Mouse (Mus musculus) layer of hippocampus, adult 9-10 months (tissue): ENCODE data around the gene Frem1.

Experiments used
- DNase-seq: peaks from one replicate; pipeline ENCODE4 v3.0.0; 2022; ENCODE audit warnings: low spot score

Frem1 gene

DNA sequence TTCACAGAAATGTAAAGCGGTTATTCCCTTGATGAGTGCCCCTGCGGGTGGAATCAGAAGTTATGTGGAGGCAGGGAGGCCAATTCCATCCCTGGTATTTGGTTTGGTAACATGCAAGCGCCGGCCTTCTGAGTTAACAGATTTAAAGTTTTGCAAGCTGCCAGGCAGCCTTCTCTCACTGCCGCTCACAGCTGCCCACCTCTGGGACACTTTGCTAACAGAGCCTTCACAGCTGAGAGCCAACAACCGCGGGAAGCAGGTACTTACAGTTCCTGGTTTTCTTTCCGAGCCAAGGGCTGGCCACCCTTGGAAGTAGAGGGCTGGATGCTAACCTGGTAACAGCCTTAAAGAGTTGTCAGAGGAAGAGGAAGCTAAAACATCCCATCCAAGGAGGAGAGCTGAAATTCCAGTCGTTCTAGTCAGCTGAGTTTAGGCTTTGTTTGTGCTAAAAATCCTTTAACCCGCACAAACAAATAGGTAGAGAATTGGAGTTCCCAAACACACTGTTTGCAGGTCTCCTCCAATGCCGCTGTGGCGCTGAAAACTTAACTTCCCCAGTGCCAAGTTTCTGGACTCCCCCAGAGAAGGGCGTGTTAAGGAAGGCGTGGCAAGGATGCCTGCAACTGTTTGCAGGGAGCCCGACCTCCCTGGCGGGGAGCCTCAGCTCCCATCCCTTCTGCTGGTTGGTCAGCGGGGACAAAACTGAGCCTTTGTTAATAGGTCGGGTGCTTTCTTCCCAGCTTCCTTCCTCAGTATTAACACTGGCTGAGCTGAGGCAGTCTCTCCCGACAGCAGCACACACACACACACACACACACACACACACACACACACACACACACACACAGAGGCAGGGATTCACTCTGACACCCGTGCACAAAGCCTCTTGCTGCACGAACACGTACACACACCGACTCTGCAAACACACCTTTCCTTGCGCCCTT is at the start of gene Frem1:
Gene Frem1, minus strand, starts transcription at position 706 of the 944 bp plus-strand sequence.
- DNase-seq: no peak

DNA sequence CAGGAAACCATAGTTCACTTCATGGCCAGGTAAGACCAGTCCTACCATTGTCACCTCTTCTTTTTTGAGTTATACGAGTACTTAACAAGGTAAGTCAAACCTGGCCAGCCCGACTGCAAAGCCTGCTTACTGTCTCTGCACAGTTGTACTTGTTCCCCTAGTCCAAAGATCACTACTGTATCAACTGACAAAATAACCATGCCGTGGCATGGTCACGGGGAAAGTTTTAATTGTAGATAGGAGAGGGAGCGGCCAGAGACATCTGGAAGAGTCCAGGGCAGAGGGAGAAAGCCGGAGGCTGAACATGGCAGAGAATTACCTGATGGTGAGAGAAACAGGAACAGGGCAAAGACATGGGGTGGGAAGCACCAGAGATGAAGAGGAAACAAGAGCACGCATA is 46.9 kb upstream of the Frem1 start:
- no peak for DNase-seq

DNA sequence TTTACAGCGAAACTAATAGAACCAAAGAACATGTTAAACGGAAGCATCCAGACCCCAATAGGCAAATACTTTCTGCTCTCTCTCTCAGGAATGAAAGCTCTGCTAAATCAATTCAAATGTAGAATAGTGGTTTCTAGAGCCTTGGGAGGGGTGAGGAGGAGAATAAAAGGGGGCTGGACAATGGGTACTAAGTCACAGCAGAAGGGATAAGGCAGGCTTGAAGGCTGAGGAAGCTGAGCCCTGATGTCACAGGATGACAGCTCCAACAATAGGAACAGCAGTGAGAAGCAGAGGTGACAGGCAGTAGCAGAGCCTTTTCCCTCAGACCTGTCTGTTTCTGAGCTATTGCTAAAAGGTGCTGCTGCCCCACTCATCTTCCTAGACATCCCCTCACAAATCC is 41.8 kb upstream of the Frem1 start:
- DNase-seq: no peak

DNA sequence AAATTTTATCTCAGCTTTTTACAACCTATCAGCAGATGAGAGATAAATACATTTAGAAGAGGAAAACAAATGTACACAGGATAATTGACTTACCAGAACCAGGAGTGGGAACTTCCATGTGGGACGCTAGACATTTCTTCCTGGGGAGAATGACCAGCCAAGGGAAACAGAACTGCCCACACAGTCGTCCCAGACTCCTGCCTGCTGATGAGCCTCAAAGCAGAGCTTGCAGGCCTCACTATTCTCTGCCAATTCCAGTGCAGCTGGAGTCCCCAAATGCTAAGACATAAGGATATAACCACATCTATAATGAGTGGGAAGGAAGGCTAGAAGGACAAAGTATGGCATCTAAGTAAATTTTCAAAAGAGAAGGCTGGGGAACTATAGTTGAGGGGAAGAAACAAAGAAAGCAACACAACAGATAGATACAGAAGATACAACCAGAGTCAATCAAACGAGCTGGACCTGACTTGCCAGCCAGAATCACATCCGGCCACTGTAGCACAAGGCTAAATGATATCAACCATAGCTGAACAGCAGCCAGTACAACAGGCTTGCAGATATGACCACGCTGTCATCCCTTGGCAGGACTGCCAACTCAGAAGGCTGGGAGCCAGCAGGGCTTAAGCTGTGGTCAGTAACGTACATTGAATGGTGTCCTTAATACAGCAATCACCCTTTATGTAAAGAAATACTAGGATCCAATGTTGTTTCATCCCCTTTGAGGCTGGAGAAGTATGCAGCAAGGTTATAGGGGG is 38.7 kb upstream of the Frem1 start:
- DNase-seq: no peak

DNA sequence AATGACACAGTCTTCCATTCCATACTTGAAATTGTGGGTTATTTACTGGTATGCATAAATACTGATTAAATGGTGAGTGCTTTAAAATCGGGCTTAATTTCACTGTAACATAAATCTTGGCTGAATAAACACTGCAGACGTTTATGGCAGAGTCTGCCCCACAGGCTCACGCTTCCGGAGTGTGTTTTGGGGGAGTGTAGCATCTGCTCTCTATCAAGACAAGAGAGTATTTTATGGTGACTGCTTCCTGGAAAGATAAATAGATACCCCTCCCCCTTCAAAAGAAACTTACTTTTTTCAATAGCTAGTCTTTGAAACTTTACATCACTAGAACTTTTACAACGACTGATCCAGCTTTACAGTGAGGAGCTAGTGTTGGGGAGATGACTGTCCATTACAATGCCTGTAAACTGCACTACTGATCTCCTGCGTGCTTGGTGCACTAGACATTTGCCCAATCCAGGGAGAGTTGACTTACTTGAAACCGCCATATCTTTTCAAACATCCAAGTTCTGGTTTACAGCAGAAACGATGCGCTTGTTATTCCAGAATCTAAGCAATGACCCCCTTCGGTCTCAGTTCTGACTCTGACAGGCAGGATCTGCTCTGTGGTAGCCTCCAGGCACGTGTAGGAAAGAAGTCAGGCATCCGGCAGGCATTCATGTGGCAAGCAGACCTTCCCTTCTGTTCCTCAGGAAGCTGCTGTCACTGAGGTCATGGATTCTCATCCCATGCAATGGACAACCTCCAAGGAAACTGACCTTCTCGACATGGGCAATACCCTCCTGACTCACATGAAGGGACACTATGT is 28.4 kb upstream of the Frem1 start:
- DNase-seq: no peak

DNA sequence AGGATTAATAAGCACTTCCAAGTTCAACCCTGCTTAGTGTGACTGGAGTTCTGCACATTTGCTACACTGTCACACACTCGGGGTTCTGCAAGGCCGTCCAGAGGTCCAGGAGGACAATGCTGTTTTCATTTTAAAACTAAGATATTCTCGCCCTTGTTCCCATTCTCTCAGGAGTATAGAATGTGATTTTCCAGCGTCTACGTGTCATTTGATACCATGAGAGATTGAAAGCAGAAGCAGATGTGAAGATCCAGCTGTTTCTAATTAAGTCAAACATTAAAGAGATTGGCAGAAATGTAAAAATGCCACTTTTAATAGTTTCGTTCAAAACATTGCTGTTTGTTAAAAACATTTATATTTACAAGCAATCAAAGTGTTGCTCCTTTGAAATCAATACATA is 12.1 kb upstream of the Frem1 start:
- no peak for DNase-seq

DNA sequence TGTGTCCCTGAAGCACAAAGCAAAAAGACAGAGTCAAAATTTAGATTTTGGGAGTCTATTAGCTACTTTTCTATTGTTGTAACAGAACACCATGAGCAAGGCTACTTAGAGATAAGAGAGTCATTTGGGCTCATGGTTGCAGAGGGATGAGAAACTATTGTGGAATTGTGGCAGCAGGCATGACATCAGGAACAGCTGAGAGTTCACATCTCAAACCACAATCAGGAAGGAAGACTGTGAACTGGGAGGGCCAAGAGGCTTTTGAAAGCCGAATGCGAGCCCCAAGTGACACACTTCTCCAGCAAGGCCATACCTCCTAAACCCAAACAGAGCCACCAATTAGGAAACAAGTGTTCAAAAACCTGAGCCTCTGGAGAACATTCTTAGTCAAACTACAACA is 9.4 kb upstream of the Frem1 start:
- no peak for DNase-seq

DNA sequence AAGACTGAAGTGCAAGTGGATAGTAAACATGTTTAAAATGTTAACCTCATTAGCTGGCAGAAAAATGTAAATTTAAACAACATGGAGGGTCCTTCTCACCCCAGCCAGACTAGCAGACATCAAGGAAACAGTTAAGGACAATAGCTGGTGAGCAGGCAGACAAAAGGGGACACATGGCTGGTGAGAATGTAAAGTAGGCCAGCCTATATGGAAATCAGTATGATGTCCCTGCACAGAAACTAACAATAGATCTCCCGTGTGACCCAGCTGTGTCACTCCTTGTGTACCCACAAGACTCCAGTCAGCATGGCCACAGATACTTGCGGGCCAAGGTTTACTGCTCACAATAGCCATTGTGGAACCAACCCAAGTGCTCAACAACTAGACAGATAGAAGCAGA is 6.5 kb upstream of the Frem1 start:
- no peak for DNase-seq

DNA sequence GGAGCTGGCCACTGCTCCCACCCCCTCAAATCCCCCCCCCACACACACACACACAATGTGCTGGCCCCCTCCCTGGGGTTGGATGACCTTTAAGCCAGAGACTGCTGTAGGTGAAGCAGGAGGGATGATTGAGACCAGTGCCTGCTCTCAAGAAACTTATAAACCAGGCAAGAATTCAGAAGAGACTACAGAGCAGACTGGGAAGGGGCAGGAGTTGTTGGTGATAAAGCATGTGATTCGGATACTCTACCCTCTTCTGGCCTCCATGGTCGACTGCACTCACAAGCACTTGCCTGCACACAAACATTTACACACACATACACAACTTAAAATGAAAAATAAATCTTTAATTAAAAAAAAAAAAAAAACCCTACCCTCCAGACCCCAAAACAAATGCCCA is 6.0 kb upstream of the Frem1 start:
- DNase-seq: no peak

DNA sequence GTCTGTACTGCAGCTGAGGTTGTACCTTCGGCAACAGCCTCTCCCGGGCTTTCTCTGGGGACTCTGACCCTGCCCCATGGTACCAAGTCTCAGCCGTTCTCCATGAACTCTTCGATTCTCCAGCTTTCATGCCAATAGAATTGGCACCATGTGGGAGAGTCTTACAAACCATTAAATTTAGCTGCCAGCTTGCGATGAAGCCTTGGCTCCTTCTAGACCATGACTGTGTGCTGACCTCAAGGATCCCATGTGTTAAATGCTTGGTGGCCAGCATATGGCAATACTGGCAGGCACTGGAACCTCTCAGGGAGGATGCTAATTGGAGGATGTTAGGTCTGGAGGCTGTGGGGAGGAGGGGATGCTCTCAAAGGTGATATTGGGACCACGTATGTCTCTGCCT is 4.4 kb upstream of the Frem1 start:
- no peak for DNase-seq

DNA sequence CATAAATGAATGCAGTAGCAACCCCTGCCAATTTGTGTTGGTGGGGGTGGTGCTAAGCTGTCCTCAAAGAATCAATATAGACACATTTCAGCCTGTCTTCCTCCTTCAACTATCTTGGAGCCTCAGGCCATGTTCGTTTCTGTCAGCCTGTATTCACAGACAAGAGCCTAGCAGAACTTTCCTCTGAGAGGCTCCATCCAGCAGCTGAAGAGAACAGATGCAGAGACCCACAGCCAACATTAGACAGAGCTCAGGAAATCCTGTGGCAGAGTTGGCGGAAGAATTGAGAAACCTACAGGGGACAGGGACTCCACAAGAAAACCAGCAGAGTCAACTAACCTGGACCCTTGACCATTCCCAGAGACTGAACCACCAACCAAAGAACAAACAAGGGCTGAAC is 3.3 kb upstream of the Frem1 start:
- no peak for DNase-seq

DNA sequence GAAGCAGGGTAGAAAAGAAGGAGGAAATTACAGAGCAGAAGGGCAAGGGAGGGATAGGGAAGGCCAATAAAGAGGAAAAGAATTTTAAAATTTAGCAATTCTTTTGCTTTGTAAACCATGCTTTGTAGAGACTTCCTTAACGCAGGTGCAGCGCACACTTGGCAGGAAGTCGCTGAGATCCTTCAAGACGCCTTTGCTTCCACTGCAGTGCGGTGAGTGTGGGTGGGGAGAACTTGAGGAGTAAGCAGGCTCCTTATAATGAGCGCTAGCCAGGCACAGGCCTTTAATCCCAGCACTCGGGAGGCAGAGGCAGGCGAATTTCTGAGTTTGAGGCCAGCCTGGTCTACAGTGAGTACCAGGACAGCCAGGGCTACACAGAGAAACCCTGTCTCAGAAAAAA is 1.1 kb upstream of the Frem1 start:
- DNase-seq: no peak

DNA sequence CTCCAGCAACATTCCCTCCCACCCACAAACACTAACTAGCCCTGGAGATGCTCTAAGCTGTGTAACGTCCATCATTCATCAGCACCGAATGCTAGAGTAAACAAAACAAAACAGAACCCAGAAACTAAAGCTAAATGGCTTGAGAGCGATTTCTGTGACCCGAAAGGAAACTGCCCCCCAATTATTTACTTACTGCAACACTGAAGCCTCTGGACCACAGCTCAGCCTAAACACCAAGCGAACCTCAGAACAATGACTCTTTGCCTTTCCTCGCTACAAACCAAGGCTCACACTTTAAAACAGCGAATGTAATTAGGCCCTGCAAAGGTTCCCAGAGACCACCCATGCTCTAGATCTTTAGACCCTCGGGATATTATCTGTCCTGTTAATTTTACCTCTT is 963 bp downstream of the Frem1 start:
- DNase-seq: no peak

DNA sequence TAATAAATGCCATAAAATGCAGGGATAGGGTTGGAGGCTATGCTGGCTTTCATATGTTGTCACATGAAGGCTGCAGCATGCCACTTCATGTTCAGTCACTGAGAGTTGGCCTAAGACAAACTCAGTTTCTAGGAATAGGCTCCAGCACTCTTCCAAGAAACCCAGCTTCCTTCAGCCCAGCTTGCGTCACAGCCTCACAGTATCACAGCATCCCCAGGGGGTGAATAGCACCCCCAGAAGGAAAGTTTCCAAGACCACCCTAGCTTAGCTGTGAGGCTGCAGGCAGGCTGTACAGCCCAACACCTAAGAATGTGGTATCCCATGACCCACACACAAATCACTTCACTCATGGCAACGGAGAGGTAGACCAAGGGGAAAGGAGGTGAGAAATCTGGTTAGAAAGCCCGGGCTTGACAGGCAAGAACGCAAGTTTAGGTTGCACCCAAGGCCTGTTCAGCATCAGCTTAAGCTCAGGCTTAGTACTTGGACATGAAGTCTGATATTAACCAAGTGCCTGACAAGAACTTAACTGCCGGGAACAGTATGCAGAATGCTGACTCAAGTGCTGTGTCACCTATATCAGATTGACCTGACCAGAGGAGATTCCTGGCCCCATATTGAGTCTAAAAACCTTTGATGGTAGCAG is 1.9 kb downstream of the Frem1 start:
- DNase-seq: no peak

DNA sequence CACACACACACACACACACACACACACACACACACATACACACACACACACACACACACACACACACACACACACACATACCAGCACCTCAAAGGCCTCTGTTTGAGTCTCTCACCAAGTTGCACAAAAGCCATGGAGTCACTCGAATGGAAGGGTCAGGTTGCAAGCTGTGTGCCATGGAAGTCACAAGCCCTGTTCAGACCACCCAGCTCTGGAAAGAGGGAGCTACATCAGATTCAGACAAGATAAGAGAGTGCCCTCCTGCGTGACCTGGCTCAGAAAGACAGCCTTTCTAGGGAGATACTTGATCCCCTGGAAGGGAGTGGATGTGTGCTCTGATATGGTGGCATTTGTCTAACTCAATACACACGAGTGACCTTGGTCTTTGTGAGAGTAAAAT is 2.9 kb downstream of the Frem1 start:
- no peak for DNase-seq

DNA sequence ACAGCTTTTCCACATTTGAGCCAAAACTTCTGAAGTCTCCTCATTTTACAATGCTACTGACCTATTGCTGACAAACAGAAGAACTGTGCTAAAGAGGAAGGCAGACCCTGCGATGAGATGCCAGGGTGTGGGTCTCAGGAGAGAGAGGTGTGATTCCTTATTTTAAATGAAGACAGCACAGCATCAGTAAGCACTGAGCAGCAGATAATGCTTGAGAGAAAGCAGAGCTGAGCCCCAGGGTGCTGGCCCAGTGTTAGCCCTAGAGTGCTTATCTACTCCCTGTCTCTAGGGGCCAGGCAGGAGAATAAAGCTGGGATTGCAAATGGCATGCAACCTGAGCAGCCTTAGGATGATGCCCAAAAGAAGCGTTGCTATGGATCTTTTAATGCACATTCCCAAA is 3.6 kb downstream of the Frem1 start:
- DNase-seq: no peak

DNA sequence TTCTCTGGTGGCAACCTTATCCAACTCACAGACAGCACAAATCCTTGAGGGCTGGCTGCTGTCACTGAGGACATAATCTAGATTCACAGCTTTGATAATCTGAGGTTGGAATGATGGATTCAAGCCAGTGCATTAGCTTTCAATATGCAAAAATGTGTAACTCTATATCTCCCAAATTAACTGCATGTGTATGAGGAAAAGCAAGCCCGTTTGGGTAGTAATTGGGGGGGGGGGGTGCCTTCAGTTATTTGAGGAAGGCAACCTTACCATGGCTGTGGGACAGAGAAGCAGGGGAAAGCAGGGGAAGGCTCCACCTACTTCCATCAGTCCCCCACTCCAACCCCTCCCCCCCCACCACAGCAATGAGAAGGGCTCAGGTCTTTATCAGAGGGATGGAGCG is 5.3 kb downstream of the Frem1 start:
- DNase-seq: no peak

DNA sequence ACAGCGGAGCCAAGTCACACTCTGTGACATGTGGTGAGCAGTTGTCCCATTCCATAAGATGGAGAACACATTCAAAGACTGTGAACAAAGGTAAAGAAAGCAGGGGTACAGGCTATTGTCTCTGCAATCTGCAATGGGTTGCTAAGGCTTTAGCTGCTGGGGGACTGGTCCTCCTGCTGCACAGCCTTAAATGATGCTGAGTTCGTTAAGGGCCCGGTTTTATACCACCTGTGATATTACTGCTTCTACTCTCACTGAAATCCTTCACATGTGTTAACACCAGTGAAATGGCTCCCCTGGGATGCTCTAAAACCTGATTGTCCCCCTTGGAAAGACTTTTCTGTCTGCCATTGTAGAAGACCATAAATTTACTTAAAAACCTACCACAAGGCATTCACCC is 6.1 kb downstream of the Frem1 start:
- no peak for DNase-seq

DNA sequence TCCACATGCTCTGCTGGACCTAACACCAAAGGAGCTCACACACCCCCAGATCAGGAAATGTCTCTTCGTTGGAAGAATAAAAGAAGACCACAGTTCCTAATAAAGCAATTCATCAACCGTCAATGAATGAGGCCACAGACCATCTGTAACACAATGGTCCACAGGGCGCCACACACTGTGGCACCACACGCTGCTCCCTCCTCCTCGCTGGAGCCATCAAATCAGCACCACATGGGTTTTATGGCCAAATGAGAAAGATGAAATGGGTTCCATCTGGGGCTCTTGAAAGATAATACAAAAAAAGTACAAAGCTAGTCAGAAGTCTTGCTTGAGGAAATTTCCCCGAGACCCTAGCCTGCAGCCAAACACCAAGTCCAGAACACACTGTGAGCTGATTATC is 6.9 kb downstream of the Frem1 start:
- no peak for DNase-seq

DNA sequence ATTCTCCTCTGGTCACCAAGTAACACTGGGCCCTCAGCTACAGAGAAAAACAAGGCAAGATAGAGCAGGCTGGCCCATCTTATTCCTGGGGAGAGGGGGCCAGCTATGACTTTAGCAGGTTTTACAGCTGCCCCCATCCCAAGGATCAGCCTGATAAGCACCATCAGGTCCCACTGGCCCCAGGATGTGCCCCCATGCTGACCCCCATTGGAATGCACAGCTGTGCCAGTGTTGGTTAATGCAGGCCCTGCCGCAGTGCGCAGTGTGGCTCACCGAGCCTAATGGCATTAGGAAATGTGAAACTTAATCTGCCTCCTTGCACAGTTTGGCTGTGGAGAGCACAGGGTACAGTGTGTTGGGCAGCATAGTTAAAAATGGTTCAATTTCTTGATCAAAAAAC is 11.4 kb downstream of the Frem1 start:
- no peak for DNase-seq

DNA sequence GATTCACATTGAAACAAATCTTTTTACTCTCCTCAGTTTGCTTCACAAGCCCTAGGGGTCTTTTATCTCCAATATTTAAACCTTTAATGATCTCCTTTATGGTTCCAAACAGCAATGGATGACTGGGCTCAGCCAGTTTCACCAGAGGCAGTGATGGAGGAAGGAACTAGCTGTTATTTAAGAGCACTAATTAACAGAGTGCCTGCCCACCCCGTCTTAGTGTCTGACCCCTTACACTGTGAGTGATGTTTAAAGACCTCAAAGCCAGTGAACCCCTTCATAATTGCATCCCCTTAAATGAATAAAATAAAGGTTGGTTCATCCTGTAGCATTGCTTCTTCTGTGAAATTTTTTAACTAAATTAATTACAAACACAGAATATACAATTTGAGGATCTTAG is 19.4 kb downstream of the Frem1 start:
- no peak for DNase-seq

DNA sequence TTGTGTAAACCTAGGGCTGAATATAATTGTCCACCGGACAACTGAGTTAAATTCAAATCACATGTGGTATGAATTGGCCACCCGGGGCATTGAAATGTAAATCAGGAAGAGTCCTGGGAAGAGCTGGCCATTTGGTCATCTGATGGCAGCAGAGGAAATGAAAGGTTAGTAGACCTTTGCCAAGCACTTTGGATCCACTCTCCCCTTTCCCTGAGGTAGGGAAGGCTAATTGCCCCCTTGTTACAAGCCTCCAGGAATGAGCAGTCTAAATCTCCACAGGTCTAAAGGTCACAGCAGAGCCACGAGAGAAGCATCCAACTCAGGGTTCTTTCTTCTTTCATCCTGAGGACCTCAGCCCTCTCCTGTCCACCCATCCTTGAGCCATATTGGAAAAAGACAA is 20.5 kb downstream of the Frem1 start:
- DNase-seq: no peak
